Mouse (Mus musculus) myocyte (in vitro differentiated cells): ENCODE measurements at regions not wholly inside any gene's neighbourhood (a gene's known extent, or its start where the extent isn't known, plus 50 kb on each side); places are given as distances from the start of the nearest gene placed in this dataset.
A peak's percentile ranks its signal among the peaks of the same experiment; 100 is the strongest.
"Not testable (repeated sequence)": the region's sequence is repeated elsewhere in the genome, so short reads cannot be mapped to it uniquely, and the experiment has no call there.

Experiments used
- H3K27me3 ChIP-seq: one replicate; pipeline ENCODE4 v1.6.1; 2011; ENCODE audit not compliant: control insufficient read depth, insufficient read depth, insufficient read length
- H3K36me3 ChIP-seq: one replicate; pipeline ENCODE4 v1.6.1; 2011; ENCODE audit not compliant: control insufficient read depth, insufficient read depth
- H3K4me2 ChIP-seq: one replicate; pipeline ENCODE4 v1.6.1; 2011; ENCODE audit warnings: low read depth, control low read depth
- H3K4me3 ChIP-seq: one replicate; pipeline ENCODE4 v1.5.1; 2011; ENCODE audit warnings: mild to moderate bottlenecking, control low read depth, moderate library complexity
- H3K79me2 ChIP-seq: one replicate; pipeline ENCODE4 v1.6.1; 2011; ENCODE audit not compliant: control insufficient read depth, insufficient read depth
- H3ac ChIP-seq: one replicate; pipeline ENCODE4 v1.6.1; 2011; ENCODE audit not compliant: control insufficient read depth, insufficient read length
- CEBPB ChIP-seq: IDR thresholded peaks from 2 replicates; pipeline ENCODE4 v1.6.1; 2011; ENCODE audit warnings: mild to moderate bottlenecking, moderate library complexity; ENCODE audit not compliant: poor library complexity, insufficient read depth, severe bottlenecking
- E2F4 ChIP-seq: IDR thresholded peaks from one replicate; pipeline ENCODE4 v1.6.1; 2011; ENCODE audit warnings: mild to moderate bottlenecking, control low read depth, moderate library complexity; ENCODE audit not compliant: insufficient read depth
- MYOD1 ChIP-seq, 3 experiments: IDR thresholded peaks; one replicate each; pipeline ENCODE4 v1.6.1; 2011; ENCODE audit warnings: control low read depth in 2 of 3, low read depth in 2 of 3, mild to moderate bottlenecking in 2 of 3, moderate library complexity in 1 of 3; ENCODE audit not compliant: insufficient read length in 2 of 3, control insufficient read depth in 1 of 3
- MYOG ChIP-seq, 3 experiments: IDR thresholded peaks; one replicate each; pipeline ENCODE4 v1.6.1; 2011; ENCODE audit warnings: control low read depth in 2 of 3, low read depth in 2 of 3, mild to moderate bottlenecking in 2 of 3; ENCODE audit not compliant: insufficient read length in 2 of 3, control insufficient read depth in 1 of 3, insufficient read depth in 1 of 3
- POLR2A ChIP-seq: IDR thresholded peaks from one replicate; pipeline ENCODE4 v1.6.1; 2011; ENCODE audit warnings: low read depth, mild to moderate bottlenecking, control low read depth, moderate library complexity; ENCODE audit not compliant: insufficient read length
- POLR2AphosphoS2 ChIP-seq: IDR thresholded peaks from one replicate; pipeline ENCODE4 v1.6.1; 2011; ENCODE audit warnings: low read depth, control low read depth; ENCODE audit not compliant: insufficient read length
- REST ChIP-seq: IDR thresholded peaks from one replicate; pipeline ENCODE4 v1.6.1; 2011; ENCODE audit warnings: mild to moderate bottlenecking, control low read depth, moderate library complexity; ENCODE audit not compliant: insufficient read depth, insufficient read length
- SRF ChIP-seq: IDR thresholded peaks from one replicate; pipeline ENCODE4 v1.6.1; 2011; ENCODE audit warnings: low read depth; ENCODE audit not compliant: control insufficient read depth, insufficient read length
- TCF12 ChIP-seq: IDR thresholded peaks from one replicate; pipeline ENCODE4 v1.6.1; 2011; ENCODE audit warnings: mild to moderate bottlenecking, control low read depth; ENCODE audit not compliant: poor library complexity, insufficient read depth, severe bottlenecking
- TCF3 ChIP-seq: IDR thresholded peaks from one replicate; pipeline ENCODE4 v1.6.1; 2011; ENCODE audit warnings: low read depth, control low read depth; ENCODE audit not compliant: insufficient read length
- USF1 ChIP-seq: IDR thresholded peaks from one replicate; pipeline ENCODE4 v1.6.1; 2011; ENCODE audit warnings: low read depth, mild to moderate bottlenecking, control low read depth, moderate library complexity

DNA sequence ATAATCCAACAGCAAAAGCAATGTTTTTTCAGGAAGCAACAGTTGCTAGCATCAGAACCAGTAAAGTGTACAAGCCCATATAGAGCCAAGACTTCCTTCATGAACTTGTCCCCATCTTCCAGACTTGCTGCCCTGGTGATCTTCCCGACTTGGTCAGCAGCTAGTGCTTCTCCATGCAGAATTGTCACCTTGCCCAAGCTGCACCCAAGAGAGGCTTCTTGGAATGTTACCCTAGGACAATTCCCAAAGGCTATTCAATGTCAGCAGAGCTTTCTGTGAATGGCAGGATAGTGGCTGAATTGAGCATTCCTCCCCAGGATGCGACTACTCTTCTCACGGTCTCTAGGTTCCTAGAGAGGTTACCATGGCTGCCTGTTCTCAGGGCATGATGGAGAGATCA, 479.6 kb upstream of the BB014433 start:
- H3ac ChIP-seq, result no peak overlapping the region
- H3K27me3 ChIP-seq, result no peaks in the 10 kb centered on the region
- H3K4me3 ChIP-seq, result no peak overlapping the region
- TF ChIP-seq SRF (no peak), TCF3 (no peak), MYOD1 (IDR thresholded peaks at IDR 0.05; ENCODE audit: control insufficient read depth in 1 of 3, insufficient read length in 2 of 3, low read depth in 2 of 3) (no peak), MYOG (IDR thresholded peaks at IDR 0.05; ENCODE audit: control insufficient read depth in 1 of 3, insufficient read depth in 1 of 3, insufficient read length in 2 of 3, low read depth in 2 of 3) (no peak), POLR2AphosphoS2 (no peak)
- H3K79me2 ChIP-seq, result no peaks in the 10 kb centered on the region
- H3K36me3 ChIP-seq, result no peaks in the 10 kb centered on the region
- H3K4me2 ChIP-seq, result no peak overlapping the region

DNA sequence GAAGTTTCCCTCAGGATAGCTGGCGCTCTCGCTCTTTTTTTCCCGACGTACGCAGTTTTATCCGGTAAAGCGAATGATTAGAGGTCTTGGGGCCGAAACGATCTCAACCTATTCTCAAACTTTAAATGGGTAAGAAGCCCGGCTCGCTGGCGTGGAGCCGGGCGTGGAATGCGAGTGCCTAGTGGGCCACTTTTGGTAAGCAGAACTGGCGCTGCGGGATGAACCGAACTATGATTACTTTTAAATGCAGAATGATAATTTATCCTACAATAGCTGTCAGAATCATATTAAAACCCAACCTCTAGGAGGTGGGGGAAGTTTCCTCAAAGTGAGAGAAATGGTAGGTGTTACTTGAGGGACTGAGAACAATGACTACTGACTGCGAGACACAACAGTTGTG, 474.0 kb upstream of the BB014433 start:
- not testable (repeated sequence) for H3ac ChIP-seq, H3K4me2 ChIP-seq, H3K27me3 ChIP-seq, H3K79me2 ChIP-seq, H3K36me3 ChIP-seq, H3K4me3 ChIP-seq

- H3K4me2 ChIP-seq, result no peak overlapping the region
- H3ac ChIP-seq, result no peak overlapping the region
- no peaks in the 10 kb centered on the region for H3K79me2 ChIP-seq
- no peaks in the 10 kb centered on the region for H3K27me3 ChIP-seq
- H3K36me3 ChIP-seq, result no peaks in the 10 kb centered on the region
- H3K4me3 ChIP-seq, result no peak overlapping the region
- no peak for TF ChIP-seq MYOD1 (IDR thresholded peaks at IDR 0.05; ENCODE audit: control insufficient read depth in 1 of 3, insufficient read length in 2 of 3, low read depth in 2 of 3)
- TF ChIP-seq TCF12, result no peak
- no peak for TF ChIP-seq POLR2A
These were observed 455.1 kb upstream of the BB014433 start for GRCm38 (mm10) chr8:15500973-15501372.

DNA sequence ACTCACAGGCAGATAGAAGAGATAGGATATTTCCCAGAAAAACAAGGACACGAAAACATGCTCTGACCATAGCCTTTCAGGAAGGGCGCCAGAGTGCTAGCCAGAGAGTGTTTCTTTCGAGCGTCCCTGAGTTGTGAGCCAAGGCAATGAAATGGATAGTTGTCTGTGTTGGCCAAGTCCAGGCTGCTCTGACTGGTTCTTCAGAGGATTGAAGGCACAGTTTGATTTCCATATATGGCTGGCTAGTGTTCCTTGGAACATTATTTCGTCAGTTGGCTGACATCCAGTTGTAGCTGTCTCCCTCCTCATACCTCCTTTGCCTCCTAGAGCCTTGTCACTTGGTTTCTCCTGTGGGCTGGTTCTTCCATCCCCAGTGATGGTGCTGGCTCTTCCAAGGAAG, 451.7 kb upstream of the BB014433 start:
- Histone ChIP-seq H3K27me3 (no peaks in the 10 kb centered on the region), H3ac (no peak overlapping the region), H3K79me2 (no peaks in the 10 kb centered on the region), H3K36me3 (no peaks in the 10 kb centered on the region), H3K4me3 (no peak overlapping the region), H3K4me2 (no peak overlapping the region)
- TF ChIP-seq MYOG (IDR thresholded peaks at IDR 0.05; ENCODE audit: control insufficient read depth in 1 of 3, insufficient read depth in 1 of 3, insufficient read length in 2 of 3, low read depth in 2 of 3) (no peak), CEBPB (no peak), MYOD1 (IDR thresholded peaks at IDR 0.05; ENCODE audit: control insufficient read depth in 1 of 3, insufficient read length in 2 of 3, low read depth in 2 of 3) (no peak), E2F4 (no peak)

- Histone ChIP-seq H3K79me2 (no peaks in the 10 kb centered on the region), H3K4me3 (no peak overlapping the region), H3K36me3 (no peaks in the 10 kb centered on the region), H3K27me3 (no peaks in the 10 kb centered on the region), H3ac (no peak overlapping the region), H3K4me2 (peak overlapping the region; percentile 24)
- TF ChIP-seq REST (no peak), MYOD1 (IDR thresholded peaks at IDR 0.05; ENCODE audit: control insufficient read depth in 1 of 3, insufficient read length in 2 of 3, low read depth in 2 of 3) (peak in 2 of 3 experiments; percentile 22 to 31)
These were observed 450.4 kb upstream of the BB014433 start for GRCm38 (mm10) chr8:15496248-15496647.

DNA sequence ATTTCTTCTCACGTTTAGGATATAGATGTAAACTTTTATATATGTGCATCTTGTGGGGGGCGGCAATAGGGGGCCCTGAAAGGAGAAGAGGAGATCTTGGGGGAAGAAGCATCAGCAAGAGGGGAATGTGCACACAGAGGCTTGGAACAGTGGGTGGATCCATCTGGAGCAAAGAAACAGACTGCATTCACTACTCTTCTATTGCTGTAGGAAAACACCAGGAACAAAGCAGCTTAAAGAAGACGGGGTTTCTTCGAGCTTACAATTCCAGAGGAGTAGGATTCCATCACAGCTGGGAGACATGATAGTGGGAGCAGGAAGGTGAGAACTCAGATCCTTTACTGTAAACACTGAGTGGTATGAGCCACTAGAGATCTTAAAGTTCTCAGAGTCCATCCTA, 444.9 kb upstream of the BB014433 start:
- Histone ChIP-seq H3ac (no peak overlapping the region), H3K4me3 (no peak overlapping the region), H3K36me3 (no peaks in the 10 kb centered on the region), H3K27me3 (no peaks in the 10 kb centered on the region), H3K4me2 (no peak overlapping the region), H3K79me2 (no peaks in the 10 kb centered on the region)
- no peak for TF ChIP-seq USF1
- no peak for TF ChIP-seq TCF3
- TF ChIP-seq REST, result no peak
- no peak for TF ChIP-seq POLR2A
- no peak for TF ChIP-seq CEBPB
- no peak for TF ChIP-seq MYOG (IDR thresholded peaks at IDR 0.05; ENCODE audit: control insufficient read depth in 1 of 3, insufficient read depth in 1 of 3, insufficient read length in 2 of 3, low read depth in 2 of 3)

- H3ac ChIP-seq, result no peak overlapping the region
- no peak overlapping the region for H3K4me2 ChIP-seq
- TF ChIP-seq REST (no peak), TCF3 (no peak)
- H3K79me2 ChIP-seq, result no peaks in the 10 kb centered on the region
- H3K27me3 ChIP-seq, result no peaks in the 10 kb centered on the region
- no peak overlapping the region for H3K4me3 ChIP-seq
- no peaks in the 10 kb centered on the region for H3K36me3 ChIP-seq
These were observed 441.7 kb upstream of the BB014433 start for GRCm38 (mm10) chr8:15487579-15487978.
